Mouse (Mus musculus): ENCODE results near the gene Tmem184a. TPM values are rescaled to one million over a fixed set of nuclear protein-coding genes. Genes with fewer than 3 reads are reported as not detected.

The Tmem184a gene
- total RNA-seq, 2 experiments from 2014 or later: 0.33 to 1.3 TPM

DNA sequence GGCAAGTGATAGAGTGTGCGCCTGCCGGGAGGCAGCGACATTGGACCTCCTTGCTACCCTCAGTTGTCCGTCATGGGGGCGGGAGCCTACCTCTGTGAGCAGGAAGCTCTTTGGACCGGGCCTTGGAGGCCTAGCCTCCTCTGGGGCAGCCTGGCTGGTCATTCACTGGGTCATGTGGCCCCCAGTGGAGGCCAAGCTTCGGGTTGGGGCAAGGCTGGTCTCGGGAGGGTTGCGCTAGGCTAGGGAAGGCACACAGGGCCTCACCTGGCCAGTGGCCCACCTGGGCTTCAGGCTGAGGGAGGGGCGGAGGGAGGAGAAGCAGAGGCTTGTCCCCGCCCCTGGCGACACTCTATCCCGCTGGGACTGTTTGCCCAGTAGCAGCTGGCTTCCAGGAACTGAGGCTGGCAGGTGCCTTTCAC lies 5.7 kb downstream of the Tmem184a start:
- DNase-seq (ENCODE audit: low spot score in 2 of 2): no peak

DNA sequence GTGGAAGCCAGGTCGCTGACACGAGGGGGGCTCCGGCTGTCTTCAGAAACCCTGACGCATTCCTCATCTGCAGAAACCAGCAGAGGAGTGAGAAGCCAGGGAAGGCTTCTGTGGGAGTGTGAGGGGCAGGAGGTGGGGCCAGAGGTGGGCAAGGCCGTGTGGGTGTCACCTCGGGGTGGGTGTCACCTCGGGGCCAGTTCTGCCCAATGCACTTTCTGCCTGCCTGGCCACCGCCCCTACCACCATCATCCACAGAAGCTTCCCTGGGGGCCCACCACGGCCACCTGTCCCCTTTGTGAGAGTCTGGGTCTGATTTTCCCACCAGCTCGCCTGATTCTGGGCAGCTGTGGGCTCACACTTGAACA lies 6.6 kb downstream of the Tmem184a start:
- DNase-seq (ENCODE audit: low spot score in 2 of 2): no peak

DNA sequence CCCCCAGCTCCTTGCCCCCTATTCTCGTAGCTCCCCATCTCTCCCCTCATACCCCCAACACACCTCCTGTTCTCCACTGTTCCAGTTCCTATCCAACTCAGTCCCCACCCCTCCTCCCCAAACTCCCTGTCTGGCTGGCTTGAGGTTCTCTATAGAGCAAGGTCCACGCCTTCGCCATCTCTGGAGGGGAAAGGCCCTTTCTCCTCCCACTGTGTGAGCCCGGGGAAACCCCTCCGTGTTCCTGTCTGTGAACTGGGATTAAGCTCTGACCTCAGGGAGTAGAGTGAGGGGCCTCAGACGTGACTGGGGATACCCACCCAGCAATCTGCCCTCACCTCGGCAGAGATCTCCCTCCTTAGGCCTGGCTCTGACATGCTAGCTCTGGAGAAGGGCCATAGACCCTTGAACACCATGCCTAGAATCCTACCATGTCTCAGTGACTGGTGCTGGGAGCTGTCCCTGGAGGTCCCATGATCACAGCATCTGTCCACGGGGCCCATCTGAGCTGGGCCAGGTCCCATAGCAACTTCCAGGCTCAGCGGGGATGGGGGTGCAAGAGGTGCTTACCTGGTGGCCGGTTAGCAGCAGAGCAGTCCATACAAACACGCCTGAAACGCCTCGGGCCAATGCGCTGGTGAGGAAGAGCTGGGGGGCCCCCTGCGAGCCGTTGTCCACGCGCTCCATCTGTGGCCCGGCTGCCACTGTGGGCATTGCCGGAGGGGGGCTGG lies 7.2 kb downstream of the Tmem184a start:
- DNase-seq (ENCODE audit: low spot score in 2 of 2): no peak

DNA sequence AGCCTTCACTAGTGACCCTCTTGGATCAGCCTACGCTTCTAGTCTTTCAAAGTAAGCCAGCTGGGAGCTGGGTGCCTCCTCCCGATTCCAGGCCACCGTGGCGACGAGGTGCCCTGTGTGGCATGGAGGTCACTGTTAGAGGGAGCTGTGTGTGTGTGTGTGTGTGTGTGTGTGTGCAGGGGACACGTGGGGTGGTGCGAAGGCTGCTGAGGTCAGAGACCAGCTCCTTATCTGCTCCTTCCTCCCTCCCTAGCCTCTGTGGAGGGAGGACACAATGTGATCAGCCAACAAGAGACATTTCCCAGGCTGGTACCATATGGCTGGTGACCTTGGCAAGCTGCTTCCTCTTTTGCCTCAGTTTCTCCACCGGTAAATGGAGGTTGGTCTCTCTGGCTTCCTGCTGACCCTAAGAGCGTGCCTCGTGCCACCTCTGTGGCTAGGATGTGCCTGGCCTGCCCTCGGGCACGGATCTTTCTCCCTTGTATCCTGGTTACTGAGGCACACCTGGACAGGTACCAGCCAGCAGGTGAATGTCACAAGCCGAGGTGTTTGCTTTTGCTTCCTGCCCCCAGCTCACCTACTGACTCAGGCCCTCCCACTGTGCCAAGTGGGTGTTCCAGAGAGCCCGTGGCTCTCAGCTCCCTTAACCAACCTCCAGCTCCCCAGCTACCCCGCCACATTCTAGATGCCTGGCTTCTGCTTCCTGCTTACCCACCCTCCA lies 7.9 kb downstream of the Tmem184a start:
- DNase-seq (ENCODE audit: low spot score in 2 of 2): no peak

DNA sequence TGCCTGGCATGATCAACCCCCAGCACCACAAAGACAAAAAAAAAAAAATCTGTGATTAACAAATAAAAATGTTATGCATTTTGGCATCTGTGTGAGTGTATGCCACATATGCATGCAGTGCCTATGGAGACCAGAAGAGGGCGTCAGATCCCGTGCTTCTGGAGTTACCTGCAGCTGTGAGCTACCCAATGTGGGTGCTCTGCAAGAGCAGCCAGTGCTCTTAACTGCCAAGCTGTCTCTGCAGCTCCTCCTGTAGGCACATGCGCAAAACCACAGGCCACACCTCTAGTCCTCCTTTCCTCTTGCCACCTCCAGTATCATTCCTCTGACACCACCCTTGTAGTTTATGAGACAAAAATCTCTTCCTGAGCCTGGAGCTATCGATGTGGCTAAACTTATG lies 10.3 kb downstream of the Tmem184a start:
- no peak for DNase-seq (ENCODE audit: low spot score in 2 of 2)

DNA sequence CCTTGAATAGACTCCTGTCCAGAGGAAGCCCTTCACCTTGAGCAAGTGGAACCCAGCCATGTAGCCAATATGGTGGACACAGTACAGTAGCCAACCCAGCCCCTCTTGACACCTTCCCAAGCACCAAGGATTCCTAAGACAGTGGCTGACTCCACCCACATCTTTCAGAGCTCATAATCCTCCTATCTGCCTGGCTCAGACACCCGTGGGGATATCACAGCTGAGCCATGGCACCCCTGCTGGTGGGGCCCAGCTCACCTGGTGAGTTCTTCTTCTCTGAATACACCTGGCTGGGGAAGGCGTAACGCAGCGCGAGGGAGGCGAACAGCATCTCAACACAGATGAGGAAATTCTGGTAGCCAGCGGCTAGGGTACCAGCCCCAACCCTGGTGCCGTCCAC lies 13.8 kb downstream of the Tmem184a start:
- DNase-seq (ENCODE audit: low spot score in 2 of 2): no peak

DNA sequence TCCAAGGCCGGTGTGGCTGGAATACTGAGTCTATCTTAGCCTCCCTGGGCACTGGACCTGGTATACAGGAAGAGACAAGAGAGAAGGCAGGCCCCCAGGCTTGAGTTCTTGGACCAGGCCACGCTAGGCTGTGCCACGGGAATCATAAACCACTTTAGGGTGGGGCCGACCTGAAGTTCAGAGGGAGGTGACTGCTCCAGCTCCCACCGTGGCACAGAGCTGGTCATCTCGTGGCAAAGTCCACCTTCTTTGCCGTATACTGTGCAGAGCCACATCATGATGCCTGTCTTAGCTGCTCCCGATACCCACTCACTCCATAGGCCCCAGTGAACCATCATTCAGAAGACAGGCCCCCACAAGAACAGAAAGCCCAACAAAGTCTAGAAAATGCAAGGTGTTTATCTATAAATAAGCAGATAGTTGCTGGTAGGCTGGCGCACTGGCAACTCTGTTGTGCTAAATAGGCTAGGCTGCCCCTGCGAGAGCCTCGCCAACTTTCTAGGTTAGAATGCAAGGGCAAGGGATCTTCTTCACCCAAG lies 15.1 kb downstream of the Tmem184a start:
- DNase-seq (ENCODE audit: low spot score in 2 of 2): no peak

DNA sequence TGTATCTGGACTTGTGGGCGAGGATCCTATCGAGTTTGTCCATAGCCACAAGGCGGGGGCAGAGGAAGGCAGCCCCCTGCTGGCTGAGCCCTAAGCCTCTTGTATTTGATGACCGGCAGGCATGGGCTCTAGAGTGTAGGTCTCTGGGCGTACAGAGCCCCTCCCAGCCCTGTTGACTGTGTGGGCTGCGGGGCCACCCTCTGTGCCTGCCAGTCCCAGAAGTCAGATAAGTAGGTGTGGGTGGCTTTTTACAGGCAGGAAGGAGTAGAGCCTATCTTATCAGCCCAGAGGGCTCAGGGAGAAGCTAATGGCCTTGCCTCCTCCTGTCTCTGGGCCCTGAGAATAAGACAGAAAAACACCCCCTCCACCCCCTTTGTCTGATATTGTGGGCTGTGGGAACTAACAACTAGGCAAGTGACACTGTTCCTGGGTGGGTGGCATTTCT lies 15.6 kb downstream of the Tmem184a start:
- no peak for DNase-seq (ENCODE audit: low spot score in 2 of 2)

DNA sequence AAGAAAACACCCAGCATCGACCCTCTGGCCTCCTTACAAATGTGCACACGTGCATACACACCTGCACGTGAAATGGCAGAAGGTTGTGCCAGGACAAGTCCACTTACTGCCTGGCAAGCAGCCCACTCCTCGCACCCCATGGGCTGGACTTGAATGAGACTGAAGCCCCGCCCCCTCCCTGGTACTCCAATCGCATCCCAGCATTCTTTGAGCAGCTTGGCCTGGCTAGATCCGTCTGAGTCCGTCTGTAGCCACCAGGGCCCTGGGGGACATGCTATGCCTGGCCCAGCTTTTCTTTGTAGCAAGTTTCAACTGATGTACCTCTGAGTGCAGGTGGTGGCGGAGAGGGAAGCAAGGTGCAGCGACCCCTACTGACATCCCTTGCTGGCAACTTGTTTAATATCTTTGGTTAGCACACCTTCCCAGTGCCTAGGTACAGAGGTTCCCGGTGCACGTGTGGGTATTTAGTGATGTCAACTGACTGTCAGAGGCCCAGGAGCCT lies 16.1 kb downstream of the Tmem184a start:
- no peak for DNase-seq (ENCODE audit: low spot score in 2 of 2)

DNA sequence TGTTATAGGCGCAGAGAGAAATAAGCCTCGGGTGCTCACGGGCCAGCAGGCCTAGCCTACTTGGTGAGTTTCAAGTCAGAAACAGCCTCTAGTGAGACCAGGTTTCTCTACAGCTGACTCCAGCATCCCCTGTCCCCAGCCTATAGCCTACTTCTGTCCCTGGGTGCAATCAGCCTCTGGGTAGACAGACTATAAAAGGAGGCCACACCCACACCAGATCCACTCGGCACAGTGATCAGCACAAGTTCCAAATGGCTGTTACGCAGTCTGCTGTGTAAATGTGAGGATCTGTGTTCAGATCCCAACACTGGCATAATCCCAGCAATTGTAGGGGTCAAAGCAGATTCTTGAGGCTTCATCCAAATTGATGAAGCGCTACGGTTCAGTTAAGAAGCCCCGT lies 16.6 kb downstream of the Tmem184a start:
- DNase-seq (ENCODE audit: low spot score in 2 of 2): no peak

DNA sequence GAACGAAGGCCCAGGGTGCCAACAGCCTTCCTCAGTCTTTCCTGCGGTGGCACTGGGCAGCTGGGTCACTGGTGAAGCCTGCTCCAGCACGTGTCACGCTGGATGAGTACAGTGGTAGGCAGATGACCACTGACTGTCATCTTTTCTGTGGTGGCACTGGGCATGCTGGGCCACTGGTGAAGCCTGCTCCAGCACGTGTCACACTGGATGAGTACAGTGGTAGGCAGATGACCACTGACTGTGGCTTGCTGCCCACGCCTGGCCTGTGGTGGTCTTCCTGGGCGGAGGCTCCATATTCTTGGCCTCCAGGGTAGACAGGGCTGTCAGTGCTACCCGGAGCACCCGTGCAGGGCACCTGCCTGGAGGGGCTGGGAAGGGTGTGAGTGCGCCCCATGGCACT lies 17.8 kb downstream of the Tmem184a start:
- no peak for DNase-seq (ENCODE audit: low spot score in 2 of 2)

DNA sequence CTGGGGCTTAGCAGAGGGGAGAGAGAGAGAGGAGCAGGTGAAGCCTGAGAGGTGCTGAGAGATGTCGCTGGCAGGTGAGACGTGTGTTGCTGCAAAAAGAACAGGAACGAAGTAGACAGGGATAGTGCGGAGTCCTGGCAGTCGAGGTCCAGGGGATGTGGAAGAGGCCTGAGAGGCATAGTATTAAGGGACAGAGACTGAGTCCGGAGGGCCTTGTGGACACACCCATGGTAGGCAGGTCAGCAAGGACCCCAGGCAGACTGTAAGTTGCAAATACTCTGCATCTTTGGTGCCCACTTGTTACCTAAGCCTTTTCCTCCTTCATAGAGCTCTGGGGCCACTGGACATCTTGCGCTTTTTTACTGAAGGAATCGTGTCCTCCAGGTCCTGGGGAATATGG lies 18.5 kb downstream of the Tmem184a start:
- DNase-seq (ENCODE audit: low spot score in 2 of 2): no peak

DNA sequence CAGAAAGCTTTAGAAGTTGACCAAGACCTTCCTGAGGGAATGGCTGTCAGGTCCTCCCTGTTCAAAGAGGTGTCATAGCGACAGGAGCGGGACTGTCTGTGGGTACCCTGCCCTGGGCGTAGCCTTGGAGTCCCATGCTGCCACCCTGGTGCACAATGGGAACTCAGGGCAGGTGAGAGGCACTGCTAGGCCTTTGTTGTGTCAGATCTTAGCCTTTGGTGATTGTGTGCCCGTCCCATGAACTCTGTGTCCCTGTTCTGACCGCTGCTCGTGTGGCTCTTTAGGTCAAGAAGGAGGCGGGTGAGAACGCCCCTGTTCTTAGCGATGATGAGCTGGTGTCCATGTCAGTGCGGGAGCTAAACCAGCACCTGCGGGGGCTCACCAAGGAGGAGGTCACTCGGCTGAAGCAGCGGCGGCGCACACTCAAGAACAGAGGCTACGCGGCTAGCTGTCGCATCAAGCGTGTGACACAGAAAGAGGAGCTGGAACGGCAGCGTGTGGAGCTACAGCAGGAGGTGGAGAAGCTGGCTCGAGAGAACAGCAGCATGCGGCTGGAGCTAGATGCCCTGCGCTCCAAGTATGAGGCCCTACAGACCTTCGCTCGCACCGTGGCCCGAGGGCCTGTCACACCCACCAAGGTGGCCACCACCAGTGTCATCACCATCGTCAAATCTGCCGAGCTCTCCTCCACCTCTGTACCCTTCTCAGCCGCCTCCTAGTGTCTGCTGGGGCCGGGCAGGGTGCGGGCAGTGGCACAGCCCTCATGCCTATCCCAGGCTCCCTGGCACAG lies 19.7 kb downstream of the Tmem184a start:
- DNase-seq (ENCODE audit: low spot score in 2 of 2): no peak

DNA sequence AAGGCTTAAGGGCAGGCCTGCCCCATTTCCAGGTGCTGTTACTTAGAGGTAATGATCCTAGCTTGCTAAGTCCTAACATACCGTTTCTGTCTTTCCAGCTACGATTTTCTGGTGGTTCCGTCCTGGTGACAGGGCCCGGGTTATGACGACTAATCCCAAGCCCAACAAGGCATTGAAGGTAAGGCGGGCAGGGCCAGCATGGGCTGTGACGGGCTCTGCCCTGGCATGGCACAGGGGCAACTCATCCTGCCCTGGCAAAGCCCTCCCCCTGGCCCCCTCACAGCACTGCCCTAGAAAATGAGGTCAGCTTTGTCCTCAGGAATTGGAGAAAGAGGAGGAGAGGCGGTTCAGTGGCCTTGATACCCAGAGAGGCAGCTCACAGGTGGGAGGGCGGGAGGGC lies 20.7 kb downstream of the Tmem184a start:
- DNase-seq (ENCODE audit: low spot score in 2 of 2): no peak

DNA sequence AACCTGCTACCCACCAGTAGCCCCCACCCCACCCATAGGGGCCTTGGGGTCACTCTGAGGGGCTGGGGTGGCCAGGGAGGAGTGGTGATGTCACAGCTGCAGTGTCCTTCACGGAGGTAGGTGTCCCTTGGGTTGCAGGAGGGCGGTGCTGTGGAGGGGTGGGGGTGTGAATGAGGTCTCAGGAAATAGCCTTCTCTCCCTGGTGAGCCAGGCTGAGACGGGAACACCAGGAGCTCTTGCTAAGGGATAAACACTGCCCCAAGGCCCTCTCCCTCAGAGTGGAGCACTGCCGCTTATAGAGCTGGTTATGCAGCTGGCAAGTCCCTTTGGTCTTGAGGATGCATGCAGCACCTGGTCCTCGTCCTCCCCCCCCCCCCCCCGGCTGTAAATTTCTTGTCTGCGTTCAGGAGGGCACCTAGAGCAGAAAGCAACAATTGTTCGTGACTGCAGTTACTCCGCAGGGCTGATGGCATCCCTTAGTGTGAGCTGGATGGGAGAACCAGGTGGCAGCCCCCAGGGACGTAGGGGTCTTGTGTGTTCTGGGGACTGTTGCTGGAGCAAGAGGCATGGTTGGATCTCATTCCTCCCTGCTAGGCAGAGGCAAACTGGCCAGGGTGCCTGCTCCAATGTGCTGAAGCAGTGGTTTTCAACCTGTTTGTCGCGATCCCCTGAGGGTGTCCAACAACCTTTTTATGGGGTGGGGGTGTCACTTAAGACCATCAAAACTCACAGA lies 21.4 kb downstream of the Tmem184a start:
- no peak for DNase-seq (ENCODE audit: low spot score in 2 of 2)

DNA sequence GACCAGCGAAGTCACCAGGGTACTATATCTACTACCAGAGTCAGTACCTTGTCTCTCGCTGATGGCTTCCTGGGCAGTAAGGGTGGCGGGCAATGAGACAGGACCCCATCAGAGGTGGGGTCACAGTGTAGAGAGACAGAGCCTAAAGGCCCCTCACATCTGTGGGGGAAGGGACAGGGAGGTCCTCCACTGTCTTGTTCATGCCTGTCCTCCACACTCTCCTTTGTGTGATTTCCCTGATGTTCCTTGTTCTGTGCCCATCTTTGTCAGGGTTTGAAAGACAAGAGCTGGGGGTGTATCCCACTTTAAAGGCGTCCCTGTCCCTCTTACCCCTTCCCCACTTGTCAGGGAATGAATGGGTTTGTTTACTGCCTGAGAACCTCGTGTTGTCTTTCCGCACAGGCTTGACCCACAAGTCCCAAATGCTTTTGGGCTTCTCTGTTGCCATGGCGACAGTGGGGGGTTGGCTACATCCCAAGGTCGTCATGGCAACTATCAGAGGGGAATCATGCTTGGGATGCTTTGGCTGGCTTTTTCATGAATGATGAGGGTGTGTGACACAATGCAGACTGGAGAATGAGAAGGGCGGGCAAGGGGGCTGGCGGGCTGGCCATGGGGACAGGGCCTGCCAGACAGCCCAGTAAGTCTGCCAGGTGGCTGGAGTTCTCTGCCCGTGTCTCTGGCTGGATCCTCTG lies 22.1 kb downstream of the Tmem184a start:
- peak; percentile 87 to 92 for DNase-seq (ENCODE audit: low spot score in 2 of 2)

DNA sequence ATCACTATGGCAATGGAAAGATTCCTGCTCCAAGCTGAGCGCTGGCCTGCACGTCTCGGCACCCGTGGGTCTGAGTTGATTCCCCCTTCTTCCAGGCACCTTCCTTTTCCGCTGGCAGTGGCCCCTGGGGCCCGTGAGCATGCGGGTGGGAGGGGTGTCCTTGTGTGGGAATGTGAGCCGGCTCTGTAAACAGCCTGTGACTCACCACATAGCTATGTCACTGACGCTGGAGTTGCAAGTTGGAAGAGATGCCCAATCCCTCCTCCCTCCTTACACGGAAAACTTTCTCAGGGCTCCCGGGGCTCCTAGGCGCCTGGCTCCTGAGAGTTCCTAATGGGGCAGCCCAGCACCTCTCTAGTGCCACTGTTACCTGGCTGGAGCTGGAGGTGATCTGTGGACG lies 22.8 kb downstream of the Tmem184a start:
- peak; percentile 74 to 81 for DNase-seq (ENCODE audit: low spot score in 2 of 2)

DNA sequence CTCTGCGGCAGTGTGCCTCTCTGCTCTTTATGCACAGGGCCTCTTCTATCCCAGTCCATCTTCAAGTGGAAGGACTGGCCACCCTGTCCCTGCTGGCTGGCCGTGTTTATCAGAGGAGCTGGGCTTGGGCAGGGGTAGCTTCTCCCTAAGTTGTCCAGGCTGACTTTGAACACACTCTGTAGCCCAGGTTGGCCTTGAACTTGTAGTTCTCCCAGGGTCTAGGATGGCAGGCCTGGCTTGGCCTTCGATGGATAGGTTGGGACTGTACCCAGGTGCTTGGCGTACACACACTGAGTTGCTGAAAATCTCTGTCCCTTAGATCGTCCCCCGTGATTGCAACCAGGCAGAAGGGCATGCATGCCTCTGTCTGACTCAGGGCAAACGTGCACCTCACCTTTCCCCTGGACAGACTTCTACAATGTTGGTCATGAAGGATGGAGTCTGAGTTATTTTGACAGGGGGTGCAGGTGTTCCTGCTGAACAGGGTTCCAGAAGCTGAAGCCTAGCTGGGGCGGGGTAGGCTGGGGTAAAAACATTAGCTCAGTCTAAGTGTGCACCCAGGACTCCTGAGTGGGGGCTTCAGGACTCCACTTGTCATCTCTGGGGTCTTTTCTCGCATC lies 23.6 kb downstream of the Tmem184a start:
- peak in 1 of 2 experiments; percentile 28 for DNase-seq (ENCODE audit: low spot score in 2 of 2)

DNA sequence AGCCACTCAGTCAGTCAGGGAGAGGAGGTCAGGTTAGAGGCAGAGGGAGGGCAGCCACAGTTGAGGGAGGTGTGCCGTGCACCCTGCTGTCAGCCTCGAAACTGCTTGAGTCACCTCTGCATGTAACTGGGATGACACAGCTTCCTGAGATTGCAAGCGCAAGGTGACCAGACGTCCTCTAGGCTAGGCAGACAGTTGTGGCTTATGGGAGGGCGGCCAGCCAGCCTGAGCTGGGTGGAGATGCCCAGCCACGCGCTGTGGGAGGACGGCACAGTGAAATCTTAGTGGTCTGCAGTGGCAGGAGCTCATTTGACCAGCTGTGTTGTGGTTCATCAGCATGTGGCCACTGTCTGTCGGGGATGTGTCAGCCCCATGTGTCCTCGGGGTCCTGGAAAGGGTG lies 24.8 kb downstream of the Tmem184a start:
- DNase-seq (ENCODE audit: low spot score in 2 of 2): peak in 1 of 2 experiments; percentile 60

DNA sequence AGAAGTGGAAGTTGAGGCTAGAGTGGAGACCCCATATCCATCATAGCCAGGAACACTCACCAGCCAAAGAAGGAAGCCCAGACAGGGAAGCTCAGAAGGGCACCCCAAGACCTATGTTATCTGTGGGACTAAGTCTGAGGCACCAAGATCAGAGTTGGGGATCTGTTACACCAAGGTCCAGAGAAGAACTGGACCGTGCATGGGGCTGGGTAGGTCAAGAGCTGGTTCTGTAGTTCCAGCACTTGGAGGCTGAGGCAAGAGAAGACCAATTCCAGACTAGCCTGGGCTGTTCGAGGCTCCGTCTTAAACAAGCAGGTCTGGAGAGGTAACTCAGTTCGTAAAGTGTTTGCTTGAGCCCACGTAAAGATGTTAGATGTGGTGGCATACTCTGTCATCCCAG lies 25.6 kb downstream of the Tmem184a start:
- DNase-seq (ENCODE audit: low spot score in 2 of 2): no peak

Measured in adrenal gland, adult 18-20 months (tissue).